Mouse (Mus musculus) mesoderm, embryonic 11.5 days (tissue): ENCODE results near the gene Ddx47.

ENCODE experiments used
- DNase-seq: peaks from one replicate; pipeline ENCODE4 v3.0.0-alpha.2; 2012; ENCODE audit warnings: low read depth, low spot score

The Ddx47 gene

DNA sequence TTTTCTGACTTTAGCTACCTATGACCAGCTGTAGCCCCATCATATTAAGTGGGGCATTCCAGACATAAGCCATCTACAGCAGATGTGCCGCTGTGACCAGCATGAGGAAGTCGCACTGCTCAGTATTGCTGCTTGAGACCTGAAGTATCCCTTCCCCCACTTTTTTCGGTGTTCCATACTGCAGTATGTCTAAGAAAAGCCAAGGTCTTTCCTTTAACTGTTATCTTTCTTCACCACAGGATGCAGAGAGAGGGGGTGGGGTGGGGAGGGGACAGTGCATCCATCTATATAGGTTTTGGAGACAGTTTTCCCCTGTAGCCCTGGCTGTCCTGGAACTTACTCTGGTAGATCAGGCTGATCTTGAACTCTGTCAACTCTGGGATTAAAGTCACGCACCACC is 5.0 kb upstream of the Ddx47 start:
- DNase-seq = no peak

DNA sequence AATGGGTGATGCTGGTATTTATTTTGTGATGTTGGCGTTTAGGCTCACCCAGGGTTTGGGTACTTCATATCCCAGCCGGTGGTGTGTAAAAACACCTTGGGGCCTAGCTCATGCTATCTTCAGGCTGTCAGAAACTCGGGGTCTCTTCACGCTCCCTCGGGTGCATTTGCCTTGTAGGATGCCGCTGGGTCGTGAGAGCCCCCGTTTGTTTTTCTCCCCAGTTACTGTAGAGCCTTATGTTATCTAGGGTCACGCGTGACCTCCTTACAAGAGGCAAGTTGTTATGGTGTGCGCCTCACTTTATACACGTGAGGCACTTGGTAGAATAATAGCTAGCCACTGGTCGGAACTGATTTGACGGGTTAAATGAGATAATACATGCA is 313 bp downstream of the Ddx47 start:
- DNase-seq = no peak

DNA sequence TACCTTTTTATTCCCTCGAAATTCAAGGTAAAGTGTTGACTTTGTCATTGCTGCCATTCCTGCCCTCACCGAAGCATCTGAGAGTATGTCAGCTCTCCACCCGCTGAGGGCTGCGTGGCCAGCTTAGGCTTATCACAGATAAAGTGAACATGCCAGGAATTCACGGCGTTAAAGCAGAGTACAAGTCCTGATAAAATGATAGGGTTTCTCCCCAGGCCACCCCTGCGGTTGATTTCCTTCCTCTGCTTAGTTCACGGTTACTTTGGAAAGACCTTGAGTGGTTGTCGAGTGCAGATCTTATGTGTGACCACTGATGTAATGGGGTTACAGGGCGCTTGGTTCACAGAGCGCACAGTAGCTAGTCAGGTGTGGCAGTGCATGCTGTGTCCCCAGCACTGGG is 5.8 kb downstream of the Ddx47 start:
- DNase-seq = no peak

DNA sequence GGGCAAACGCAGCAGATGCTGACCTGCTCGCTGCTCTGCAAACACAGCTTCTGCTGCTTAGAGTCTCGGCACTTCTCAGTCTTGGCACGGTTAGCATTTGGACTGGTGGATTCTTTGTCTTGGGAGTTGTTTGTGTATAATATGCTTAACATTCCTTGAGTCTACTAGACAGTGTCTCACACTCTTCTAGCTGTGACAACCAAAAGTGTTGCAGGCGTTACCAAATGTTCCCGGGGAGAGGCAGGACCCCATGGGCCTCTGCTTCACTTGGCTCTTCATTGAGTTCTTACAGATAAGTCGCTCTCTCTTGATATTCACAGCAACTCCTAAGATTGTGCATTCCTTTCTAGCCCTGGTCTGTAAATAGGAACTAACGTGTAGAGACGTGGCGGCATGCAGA is 8.2 kb downstream of the Ddx47 start:
- DNase-seq = no peak

DNA sequence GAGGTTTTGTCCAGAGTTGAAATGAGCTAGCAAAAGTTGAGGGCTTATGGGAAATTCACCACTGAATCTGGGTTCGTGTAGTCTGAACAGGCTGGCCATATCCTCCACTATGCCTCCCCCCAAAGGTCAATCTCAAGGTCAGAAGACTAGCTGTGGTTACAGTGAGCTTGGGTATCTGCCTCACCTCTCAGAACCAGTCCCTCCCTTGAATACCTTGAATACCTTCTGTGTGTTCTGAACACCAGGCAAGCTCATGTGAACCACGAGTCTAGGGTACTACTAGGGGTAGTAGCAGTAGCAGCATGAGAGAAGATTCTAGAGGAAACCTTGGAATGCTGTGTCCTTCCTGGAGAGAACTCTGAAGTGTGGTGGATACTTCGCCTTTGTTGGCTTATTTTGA is 10.2 kb downstream of the Ddx47 start:
- no peak for DNase-seq

DNA sequence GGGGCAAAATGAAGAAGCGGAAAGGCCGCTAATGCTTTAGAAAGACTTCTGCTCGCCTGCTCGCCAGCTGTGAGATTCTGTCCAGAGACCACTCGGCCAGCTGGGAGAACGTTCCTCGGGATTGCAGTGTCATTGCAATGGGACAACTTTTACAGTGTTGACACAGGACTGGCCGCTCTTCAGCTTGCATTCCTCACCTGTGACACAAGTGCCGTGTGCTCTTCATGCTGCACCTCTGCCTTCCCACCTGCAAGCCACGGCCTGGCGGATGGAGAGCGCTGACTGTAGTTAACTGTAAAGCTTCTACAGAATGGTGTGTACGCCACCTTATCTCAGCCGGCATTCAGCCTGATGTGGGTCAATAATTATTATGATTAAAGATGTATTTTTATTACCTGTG is 12.0 kb downstream of the Ddx47 start:
- DNase-seq = no peak

DNA sequence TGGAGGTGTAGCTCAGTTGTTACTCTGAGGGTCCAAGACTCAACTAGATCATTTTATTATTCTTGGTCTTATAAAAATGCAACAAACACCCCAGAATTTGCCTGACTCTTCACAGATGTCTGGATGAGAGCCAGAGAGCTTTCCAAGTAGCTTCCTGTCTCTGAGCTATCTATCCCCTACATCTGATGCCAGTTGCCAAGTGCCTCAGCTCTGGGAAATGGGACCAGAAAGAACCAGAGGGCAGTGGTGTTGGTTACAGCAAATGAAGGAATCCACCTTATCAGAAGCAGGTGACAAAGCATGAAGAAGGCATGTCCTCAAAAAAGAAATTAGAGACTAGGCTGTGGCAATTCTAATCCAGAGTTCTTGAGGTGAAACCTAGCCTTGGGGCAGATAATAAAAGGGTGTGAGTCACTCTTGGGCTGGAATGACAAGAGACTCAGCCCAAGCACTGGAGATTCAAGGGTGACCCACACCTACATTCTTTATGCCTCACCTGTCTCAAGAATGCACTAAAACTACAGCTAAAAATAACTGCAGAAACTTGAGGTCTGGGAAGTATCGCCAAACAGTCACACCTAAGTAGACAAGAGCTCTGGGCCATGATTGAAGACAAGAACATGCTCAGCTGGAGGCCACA is 13.5 kb downstream of the Ddx47 start:
- DNase-seq = no peak

DNA sequence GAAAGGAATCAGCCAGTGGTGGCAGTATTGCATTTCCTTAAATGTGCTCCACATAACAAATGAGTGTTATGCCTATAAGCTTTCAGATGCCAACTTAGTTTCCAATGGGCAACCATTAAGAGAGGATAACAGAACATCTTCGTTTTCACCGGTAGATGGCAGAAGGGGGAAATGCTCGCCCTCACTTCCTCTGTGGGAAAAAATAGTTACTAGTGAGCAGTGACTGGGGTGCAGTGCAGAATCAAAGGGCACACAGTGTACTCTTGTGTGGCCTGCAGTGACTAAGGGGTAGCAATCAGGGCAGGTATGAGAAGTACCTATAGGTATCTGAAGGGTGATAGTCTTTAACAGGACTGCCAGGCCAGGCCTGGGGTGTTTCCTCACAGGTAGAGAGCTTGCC is 14.8 kb downstream of the Ddx47 start:
- DNase-seq = peak; percentile 21

DNA sequence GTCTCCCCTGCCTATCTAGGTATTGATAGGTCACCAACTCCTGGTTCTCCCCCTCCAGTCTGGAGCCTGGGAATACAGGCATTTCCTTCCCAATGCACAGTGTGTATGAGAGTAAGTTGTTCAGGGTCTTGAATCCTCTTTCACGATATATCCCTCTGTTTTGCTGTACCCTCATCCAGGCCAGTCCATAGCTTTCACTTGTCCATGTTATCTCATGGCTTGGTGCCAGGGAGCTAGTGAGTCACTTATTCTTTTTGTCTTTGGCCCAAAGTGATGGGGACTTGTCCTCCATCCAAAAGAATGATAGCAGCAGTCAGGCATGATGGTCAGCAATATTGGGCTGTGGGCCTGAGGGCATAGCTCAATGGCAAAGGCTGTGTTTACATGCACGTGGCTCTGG is 15.3 kb downstream of the Ddx47 start:
- DNase-seq = no peak

DNA sequence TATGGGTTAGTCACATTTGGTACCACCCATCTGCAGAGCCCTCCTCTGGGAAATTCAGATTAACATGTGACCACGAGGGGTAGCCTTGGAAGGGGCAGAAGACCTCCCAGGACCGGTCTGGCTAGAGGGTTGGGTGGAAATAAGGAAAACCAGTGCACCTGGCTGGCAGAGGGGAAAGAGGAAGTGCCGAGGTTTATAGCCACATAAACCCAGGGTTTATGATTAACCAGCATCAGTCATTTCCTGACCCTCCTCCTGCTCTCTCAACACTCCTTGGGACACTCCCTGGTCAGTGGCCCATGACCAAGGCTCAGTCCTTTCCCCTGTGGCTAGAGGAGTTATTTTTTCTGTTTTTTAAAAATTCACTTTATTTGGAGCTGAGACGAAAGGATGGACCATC is 17.8 kb downstream of the Ddx47 start:
- no peak for DNase-seq

DNA sequence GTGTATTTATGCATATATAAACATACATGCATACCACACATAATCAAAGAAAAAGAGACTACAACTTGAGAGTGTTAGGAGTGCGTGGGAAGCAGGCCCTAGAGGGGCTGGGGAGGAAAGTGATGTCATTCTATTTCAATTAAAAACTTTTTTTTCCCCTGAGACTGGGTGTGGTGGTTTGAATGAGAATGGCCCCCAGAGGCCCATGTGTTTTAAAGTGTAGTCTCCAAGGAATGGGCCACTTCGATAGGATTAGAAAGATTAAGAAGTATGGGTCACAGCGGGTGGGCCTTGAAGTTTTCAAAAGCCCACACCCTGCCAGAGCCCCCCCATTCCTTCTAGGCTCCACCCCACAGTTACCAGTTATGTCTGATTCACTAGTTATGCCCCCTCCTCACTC is 27.3 kb downstream of the Ddx47 start:
- DNase-seq = no peak

DNA sequence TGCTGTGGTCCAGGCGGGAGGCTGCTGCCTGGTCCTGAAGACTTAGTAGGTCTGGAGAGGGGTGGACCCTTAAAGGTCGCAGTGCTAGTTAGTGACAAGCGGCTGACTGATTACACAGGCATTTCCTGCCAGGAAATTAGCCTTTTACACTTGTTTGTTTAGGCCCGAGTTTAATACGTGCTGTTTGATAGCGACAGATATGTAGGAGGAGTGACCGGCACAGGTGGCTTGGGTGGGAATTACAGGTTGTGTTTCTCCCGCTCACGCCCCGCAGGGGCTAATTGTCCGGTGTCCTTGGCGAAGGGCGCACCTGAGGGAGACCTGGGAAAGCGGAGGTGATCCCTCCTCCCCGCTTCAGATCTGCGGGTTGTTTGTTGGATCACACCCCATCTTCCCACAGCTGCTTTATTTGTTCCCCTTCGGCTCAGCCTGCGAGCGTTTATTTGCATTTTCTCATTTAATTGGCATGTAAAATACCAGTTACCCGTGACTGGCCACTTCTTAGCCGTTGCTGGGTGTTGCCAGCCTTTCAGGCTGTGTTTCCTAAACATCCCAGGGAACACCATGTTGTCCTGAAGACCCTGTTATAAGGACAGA is 29.0 kb downstream of the Ddx47 start:
- DNase-seq = peak; percentile 15

DNA sequence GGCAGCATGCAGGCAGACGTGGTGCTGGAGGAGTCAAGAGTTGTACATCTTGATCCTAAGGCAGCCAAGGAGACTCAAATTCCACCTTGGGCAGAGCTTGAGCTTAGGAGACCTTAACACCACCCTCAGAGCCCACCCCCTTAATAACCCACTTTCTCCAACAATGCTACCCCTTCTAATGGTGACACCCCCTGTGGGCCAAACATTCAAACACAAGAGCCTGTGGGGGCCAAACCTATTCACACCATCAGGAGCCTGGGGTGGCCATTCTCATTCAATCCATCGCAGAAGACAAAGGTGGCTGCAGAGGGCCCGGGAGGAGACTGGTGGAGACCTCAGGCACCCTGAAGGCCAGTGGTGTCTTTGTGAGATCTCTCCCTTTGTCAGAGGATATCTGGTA is 30.5 kb downstream of the Ddx47 start:
- no peak for DNase-seq

DNA sequence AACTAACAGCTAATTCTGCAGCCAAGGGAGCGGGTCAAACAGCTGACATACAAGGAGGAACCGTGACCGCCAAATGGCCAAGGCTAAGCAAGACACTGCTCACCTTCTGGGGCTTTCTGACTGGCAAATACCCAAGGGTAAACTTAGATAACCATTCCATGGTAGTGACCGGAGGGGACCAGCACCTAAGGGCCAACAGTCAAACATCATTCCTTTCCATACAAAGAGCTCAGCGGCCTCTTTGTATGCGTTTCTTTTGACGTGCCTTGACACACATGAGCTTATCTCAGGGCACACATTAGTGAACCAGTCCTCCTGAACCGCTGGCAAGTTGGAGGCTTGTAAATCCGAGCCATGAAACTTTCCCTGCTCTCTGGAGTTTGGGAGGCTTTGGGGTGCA is 35.9 kb downstream of the Ddx47 start:
- no peak for DNase-seq

DNA sequence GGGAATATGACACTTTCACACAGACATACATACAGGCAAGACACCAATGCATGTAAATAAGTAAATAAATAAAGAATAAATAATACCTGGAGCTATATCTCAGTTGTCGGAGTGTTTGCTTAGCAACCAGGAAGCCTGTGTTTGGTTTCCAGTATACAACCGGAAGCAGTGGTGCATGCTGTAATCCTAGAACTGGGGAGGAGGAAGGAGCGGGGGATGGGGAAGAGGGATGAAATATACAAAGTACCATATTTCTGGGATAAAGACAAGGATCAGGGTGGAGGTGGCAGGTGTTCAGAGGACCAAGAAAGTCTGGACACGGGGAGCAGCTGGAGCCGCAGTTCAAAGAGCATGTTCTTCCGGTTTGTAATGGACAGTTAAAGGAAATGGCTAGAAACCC is 37.1 kb downstream of the Ddx47 start:
- no peak for DNase-seq

DNA sequence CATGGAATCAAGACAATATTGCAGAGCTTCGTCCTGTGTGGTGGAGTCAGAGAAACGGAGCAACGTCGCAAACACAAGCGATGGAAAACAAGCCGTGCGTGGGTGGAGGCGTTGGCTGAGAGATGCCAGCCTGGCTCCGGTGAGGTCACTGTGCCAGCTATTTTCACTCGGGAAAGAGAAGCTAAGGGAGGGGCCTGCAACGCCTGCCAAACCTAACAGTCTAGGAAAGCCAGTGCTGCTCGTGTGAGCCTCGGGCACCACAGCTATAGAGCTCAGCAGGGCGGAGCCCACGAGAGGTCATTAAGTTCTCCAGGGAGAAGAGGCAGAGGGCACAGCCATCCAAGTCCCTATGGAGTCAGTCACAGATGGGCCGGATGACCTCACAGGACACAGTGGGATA is 37.5 kb downstream of the Ddx47 start:
- DNase-seq = no peak

DNA sequence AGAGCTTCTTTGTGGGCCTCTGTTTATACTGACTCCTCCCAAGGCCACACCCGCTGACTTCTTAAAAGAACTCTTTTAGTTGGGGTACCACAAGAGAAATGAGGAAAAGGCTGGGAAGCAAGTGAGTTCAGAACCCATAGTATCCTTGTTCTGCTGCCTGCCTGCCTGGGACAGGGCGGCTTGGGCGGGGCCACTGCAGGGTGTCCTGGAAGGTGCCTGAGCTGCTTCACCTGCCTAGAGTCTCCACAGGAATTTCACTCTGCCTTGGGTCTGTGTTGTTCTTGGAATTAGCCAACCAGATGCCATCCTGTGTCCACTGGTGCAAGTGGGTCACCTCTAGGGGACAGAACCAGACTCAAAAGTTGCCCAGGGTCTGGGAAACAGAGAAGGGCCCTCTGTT is 42.4 kb downstream of the Ddx47 start:
- DNase-seq = no peak

DNA sequence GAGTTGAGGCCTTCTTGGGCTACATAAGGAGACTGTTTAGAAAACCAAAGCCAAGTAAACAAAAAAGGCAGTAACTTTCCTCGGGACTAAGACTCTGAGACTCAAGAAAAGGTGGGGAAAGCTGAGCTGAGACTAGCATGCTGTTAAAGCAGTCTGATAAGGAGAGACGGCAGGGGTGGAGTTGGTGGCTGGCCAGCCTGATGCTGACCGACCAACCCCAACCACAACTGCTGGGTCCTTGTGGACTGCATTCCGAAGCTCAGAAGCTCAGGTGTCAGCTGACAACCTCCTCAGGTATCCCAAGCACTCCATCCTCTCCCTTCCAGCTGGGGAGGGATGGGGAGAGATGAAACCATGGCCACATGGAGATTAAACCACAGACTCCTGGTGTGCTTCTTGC is 44.5 kb downstream of the Ddx47 start:
- no peak for DNase-seq

DNA sequence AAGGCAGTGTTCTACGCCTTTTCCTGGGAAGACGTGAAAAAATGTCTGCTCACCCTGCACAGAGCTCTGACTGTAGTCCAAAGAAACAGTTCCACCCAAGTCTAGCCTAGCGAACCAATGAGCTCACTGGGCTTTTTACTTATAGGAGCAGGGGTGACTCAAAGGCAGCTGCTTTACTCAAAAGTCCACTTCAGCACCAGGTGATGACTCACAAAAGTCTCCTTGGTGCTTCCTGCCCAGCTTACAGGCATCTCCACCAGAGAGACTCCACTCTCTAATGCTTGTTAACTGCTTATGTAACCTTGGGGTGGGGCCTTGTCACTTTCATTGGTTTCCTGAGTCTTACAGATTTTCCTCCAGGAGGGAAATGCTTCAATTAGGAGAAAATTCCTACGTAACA is 49.3 kb downstream of the Ddx47 start:
- DNase-seq = no peak

DNA sequence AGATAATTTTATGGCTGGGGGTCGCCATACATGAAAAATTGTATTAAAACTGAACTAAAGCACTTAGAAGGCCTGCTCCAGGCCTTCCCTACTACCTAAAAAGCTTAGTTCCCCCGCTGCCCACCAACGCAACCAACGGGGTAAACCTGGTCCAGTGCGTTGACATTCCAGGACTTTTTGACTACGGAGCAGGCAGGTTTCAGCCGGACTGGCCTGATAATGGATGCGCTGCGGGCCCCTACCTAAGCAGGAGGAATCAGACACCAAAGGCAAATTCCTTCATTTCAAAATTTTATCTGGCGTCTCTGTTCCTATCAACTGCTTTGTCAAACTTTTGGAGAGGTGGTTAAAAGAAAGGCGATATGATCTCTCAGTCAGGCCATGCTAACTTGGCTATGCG is 53.2 kb downstream of the Ddx47 start:
- DNase-seq = no peak

DNA sequence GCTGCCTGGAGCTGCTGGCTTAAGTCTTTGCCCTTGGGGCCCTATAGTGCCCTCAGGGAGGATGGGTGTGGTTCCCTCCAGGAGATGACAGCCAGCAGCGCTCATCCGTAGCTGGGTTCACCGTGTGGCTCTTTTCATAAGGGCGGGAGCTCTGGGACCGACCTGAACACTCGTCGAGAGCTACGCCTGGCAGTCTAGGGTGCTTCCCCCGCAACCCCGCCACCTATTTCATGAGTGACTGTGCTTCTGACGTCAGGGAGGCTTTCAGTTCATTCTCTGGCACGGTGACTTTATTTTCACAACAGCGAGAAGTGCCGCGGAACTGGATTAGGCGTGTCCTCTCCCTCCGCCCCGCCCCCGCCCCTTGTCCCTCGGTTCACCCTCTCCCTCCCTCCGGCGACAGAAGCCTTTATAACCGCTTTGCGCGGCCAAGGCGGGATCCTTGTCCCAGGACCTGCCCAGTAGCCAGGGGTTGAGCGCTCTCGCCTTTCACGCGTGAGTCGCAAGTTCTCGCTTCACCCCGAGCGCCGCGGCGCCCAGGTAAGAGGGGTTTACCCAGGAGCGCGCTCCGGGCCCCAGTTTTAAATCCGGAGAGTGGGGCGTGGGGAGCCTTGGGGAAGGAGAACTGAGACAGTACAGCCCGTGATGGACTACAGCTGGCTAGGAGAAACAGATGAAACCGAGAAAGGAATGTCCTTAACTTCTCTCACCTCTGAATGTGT is 54.0 kb downstream of the Ddx47 start, which contains the start of gene Gprc5a:
Gene Gprc5a, plus strand, starts transcription at position 416 of the 722 bp plus-strand sequence.
- DNase-seq = peak; percentile 67

DNA sequence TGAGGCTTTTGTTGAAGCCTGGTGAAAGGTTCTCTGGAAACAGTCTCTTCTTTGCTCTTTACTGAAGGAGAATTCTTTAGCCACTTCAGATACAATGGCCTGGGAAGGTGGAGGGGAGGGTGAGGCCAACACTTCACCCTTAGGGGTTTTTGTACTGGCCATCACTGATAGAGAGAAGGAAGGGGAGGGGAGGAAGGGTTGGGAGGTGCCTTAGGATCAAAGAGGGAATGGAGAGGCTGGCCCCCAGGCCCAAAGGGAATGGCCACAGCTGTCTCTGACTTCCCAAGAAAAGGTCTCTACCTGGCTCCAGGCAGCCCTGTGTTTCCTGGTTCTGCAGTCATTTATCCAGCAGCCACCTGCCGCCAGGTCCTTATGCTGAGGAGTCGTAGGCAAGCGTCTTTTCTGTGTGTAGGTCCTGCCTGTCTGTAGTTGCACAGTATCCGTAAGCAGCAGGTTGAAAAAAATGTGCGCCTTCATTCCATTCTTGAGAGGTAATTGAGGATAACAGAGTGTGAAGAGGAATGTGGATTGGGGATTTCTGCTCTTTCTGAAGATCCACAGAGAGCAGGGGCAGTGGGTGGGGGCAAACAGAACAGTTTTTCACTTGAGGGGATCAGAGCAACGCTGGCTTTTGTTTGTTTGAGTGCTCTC is 55.5 kb downstream of the Ddx47 start:
- DNase-seq = no peak

DNA sequence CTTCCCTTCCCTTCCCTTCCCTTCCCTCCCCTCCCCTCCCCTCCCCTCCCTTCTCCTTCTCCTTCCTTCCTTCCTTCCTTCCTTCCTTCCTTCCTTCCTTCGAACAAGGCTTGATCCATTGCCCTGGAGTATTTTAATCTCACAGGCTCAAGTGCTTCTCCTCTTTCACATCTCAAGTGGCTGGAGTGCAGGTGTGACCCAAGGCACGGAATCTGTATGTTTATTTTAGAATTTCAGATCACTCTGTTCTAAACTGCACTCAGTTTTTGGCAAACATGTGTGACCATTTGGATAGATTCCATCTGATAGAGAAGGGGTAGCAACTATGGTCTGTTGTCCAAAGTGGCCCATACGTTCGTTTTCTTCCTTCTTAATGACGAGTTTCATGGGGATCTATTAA is 56.8 kb downstream of the Ddx47 start:
- no peak for DNase-seq
